Mouse (Mus musculus) mature B cell (primary cell): ENCODE measurements around the gene Mrps6.

Experiments used
- in situ Hi-C: fragments of 300-500 bp; cut with MboI; formaldehyde crosslinking; loops from 2 replicates; pipeline ENCODE4 v1.14.3; 2019

The Mrps6 gene

DNA sequence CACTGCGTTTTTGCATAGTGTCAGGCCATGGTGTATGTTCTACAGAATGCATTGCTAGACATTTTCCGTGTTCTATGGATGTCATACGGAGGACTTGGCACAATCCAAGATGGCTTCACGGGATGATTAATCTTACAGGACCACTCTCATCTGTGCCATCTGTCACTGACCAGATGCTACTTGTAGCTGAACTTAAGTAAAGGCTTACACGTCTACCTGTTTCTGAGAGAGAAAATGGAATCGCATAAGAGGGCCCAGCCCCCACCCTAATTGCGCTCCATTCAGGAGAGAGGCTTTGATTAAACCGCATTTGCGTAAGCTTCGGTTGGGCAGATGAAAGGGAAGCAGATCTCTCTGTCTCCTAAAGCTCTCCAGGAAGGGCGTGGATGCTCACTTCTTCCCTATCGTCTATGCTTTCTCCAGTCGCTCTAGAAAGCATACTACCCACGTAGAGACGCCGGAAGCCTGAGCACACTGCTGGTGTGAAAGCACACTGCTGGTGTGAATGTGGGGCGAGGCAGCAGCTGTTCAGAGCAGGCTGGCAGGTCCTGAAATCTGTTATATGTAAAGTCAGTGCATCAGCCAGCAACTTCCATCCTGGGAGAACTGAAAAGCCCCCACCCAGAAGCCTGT lies 62.9 kb downstream of the Mrps6 start:
- in situ Hi-C loops = no loop called here

DNA sequence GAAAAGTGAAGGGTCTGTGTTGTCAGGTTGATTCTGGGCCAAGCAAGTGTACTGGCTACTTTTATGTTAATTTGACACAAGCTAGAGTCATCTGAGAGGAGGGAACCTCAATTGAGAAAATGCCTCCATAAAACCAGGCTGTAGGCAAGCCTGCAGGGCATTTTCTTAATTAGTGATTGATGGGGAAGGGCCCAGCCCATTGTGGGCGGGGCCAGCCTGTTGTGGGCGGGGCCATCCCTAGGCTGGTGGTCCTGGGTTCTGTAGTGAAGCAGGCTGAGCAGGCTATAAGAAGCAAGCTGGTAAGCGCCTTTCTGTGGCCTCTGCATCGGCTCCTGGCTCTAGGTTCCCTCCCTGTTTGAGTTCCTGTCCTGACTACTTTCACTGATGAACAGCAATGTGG lies 69.2 kb downstream of the Mrps6 start:
- in situ Hi-C loops = no loop called here

DNA sequence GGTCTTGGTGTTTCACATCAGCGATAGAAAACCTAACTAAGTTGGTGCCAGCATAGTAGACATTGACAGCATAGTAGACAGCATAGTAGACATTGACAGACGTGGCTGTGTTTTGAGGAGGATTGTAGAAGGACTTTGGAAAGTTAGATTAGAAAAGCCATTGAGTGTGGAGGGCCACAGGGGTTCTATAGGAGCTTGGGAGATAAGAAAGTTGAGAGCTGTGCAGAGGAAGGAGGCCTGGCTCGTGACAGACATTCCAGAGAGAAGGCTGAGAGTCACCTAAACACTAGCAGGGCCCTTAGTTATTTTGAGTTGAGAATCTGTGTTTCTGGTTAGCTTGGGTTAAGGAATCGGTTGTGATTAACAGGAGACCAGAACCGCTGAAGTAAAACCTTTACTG lies 69.6 kb downstream of the Mrps6 start:
- in situ Hi-C loops = no loop called here

- in situ Hi-C loops = no loop called here
These were observed 71.8 kb downstream of the Mrps6 start for GRCm38 (mm10) chr16:92129843-92130242.

- in situ Hi-C loops = no loop called here
These were observed 74.4 kb downstream of the Mrps6 start for GRCm38 (mm10) chr16:92132511-92132910.

DNA sequence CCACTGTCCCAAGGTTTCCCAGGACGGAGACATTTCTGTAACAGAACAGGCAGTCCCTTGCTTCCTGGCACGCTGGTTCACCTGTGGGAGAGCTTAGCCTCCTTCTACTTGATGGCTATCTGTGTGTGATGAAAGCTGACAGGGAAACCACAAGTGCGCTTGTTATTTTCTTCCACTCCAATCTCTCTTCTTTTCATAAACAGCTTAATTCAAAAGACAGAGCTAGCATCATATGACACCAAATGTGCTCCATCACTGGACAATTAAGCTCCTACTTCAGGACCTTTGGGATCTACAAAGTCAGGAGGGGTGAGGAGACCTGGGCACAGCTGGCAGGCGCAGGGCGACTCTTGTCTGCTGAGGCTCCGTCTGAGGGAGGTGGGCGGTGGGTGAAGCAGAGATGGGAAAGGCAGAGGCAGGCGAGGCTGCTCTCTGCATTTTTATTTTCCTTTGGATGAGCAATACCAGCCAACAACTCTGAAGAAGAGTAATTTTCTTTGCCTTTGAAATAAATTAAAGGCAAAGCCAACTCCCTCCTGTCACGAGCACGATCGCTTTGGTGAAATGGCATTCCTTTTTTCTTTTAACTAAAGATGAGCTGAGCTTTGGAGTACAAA lies 76.2 kb downstream of the Mrps6 start:
- in situ Hi-C loops = no loop called here

DNA sequence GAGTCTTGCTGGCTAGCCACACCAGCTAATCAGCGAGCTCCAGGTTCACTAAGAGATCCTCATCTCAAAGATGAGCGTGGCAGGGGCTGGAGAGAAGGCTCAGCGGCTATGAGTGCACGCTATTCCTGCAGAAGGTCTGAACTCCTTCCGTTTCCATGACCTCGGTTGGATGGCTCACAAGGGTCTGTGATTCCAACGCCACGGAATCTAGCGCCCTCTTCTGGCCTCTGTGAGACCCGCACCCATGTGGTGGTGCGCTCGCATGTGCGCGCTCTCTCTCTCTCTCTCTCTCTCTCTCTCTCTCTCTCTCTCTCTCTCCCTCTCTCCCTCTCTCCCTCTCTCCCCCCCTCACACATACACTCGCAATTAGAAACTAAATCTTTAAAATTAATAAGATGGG lies 78.2 kb downstream of the Mrps6 start:
- in situ Hi-C loops = no loop called here

GRCm38 (mm10) chr16:92139386-92140261 lies 81.6 kb downstream of the Mrps6 start:
- in situ Hi-C loops = no loop called here

DNA sequence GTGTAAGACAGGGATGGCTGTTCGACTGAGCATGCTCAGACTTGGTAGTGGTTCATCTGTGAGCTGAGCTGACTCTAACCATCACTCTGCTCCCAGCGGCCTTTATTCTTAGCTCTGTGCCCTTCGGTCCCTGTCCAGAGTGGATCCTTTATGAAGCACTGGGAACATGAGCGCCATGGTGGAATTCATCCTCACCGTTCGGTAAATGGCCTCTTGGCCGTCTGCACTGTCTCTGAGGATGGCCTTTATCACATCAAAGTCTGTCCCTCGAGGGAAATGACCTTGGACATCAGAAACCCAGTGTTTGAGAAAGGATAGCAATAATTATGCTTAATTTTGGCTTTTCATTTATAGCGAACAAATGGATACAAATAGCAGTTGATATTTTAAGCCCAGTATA lies 82.3 kb downstream of the Mrps6 start:
- in situ Hi-C loops = no loop called here

DNA sequence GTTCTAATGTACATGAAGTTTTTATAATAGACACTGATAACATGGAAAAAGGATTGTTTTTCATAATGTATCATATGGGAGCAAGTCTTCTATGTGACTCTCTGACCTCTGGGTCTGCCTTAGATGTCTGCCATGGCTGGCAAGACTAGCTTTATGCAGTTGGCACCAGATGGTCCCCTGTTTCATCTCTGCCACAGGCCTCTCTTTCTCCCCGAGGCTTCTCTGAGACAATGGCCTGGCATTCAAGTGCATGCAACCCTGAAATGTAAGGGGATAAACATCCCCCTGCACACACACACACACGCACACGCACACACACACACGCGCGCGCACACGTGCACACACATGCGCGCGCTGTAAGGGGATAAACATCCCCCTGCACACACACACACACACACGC lies 83.0 kb downstream of the Mrps6 start:
- in situ Hi-C loops = no loop called here

DNA sequence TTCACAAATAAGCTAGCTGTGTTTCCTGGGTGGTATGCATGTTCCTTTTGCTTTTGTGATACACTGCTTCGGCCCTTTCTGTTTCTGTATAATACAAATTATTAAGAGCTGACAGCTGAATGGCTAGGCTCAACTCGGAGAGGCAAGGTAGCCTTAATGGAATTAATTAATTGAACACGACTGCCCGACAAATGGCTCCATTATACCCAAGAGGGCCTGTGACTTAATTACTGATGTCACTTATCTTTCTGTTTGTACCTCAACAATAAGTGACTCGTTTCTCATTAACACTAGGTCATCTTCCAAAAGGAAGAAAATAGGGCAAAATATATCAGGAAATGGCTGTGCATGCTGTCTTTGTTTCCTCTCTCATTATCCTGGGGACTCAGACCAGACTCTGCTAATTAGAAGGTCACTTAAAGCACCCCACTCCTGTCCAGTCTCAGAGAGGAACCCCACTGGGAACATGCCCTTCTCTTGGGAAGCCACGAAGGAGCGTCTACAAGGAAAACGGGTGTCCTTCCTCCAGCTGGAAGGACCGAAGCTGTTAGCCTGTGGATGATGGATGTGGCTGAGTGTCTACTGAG lies 84.4 kb downstream of the Mrps6 start:
- in situ Hi-C loops = no loop called here

GRCm38 (mm10) chr16:92147631-92148366 lies 89.7 kb downstream of the Mrps6 start:
- in situ Hi-C loops = no loop called here

DNA sequence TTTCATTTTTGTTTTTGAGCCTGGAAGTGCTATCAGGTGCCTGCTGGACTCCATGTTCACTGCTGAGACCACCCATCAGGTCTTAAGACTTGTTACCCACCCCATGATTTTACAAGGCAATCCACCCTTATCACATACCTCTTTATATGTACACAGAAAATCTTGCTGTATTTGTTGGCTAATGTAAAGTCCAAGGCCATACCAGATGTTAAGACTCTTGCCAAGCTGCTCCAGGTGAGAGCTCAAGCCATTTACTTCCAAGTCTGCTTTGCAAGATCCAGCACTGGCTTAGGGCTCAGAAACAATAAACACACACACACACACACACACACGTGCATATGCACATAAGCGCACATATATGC lies 90.3 kb downstream of the Mrps6 start:
- in situ Hi-C loops = no loop called here

GRCm38 (mm10) chr16:92150975-92151374 lies 92.9 kb downstream of the Mrps6 start:
- in situ Hi-C loops = no loop called here

GRCm38 (mm10) chr16:92158021-92158455 lies 100.0 kb downstream of the Mrps6 start:
- in situ Hi-C loops = no loop called here

DNA sequence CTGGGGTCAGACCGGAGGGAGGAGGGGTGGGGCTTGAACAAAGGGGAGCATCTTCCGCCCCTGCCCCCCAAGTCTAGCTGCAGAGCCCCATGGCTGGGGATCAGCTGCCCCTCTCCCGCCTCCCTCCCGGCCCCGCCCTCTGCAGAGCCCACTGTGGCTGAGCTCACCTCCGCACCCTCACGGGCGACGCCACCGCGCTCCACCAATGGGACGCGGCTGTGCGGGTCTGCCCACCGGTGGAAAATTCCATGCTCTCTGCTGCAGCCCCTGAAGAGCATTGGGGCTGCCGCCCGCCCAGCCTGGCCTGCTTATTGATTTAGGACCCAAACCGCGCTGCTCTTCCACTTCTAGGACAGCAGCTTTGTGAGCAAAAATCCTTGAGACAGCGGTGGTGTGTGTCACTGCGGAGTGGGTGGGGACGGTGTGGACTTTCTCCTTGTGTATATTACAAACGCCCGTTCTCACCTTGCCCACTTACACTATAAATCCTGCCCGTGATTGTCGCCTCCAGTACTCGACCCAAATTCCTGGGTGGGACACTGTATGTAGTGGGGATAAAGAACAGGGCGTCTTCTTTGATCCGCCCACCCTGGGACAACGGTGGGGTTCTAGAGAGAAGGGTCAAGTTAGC lies 100.5 kb downstream of the Mrps6 start:
- in situ Hi-C loops = no loop called here

- in situ Hi-C loops = no loop called here
These were observed 101.0 kb downstream of the Mrps6 start for GRCm38 (mm10) chr16:92159114-92159513.
